Mouse (Mus musculus): ENCODE data around the gene Olfr1201.

DNA sequence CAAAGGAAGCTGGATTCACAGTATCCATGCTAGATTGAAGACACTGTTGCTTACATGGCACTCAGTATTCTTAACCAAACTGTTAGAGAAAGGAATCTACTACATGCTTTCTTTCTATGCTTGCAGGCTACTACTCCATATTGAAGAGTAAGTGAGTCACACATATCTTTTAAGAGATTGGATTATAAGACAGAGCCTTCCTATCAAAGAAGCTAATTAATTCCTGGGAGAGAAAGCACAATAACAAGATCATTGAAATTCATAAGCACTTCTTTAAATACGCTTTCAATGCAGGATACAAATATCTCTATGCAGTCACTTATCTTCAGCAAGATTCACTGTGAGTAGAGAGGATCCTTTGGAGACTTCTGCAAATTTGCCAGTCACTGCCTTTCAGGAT, 21.4 kb downstream of the Olfr1201 start, which contains the start of gene Olfr1202:
- no peak for TF ChIP-seq CTCF (IDR thresholded peaks at IDR 0.05; ENCODE audit: low read depth, low read length)
- no peak for TF ChIP-seq POLR2A (IDR thresholded peaks at IDR 0.05; ENCODE audit: insufficient read depth, low read length)
- TF ChIP-seq EP300 (IDR thresholded peaks at IDR 0.05; ENCODE audit: insufficient read depth, low read depth, low read length): no peak
